Mouse (Mus musculus) forebrain, embryonic 13.5 days (tissue): ENCODE results near the gene Ninj1. TPM values are rescaled to one million over a fixed set of nuclear protein-coding genes. Genes with fewer than 3 reads are reported as not detected.

Source experiments
- ATAC-seq: fragments of 200-750 bp; cut with Nextera tagmentation; 2 replicates; pipeline ENCODE4 v1.8.0; 2017
- H3K27ac ChIP-seq: fragments of 300-500 bp; sonication (generic); 2 replicates; pipeline ENCODE4 v1.5.1; 2015; ENCODE audit warnings: inconsistent platforms, mild to moderate bottlenecking, moderate library complexity
- H3K27me3 ChIP-seq: fragments of 300-500 bp; sonication (generic); 2 replicates; pipeline ENCODE4 v1.6.1; 2015; ENCODE audit warnings: mild to moderate bottlenecking, inconsistent platforms
- H3K36me3 ChIP-seq: fragments of 300-500 bp; sonication (generic); 2 replicates; pipeline ENCODE4 v1.6.1; 2015; ENCODE audit warnings: mild to moderate bottlenecking, inconsistent platforms; ENCODE audit not compliant: poor library complexity, severe bottlenecking
- H3K4me1 ChIP-seq: fragments of 300-500 bp; sonication (generic); 2 replicates; pipeline ENCODE4 v1.6.1; 2015; ENCODE audit warnings: inconsistent platforms
- H3K4me2 ChIP-seq: fragments of 300-500 bp; sonication (generic); 2 replicates; pipeline ENCODE4 v1.6.1; 2015; ENCODE audit warnings: inconsistent platforms, mild to moderate bottlenecking, moderate library complexity
- H3K4me3 ChIP-seq: fragments of 300-500 bp; sonication (generic); 2 replicates; pipeline ENCODE4 v1.5.1; 2015; ENCODE audit warnings: mild to moderate bottlenecking, inconsistent platforms
- H3K9ac ChIP-seq: fragments of 300-500 bp; sonication (generic); 2 replicates; pipeline ENCODE4 v1.6.1; 2015; ENCODE audit warnings: mild to moderate bottlenecking, inconsistent platforms
- H3K9me3 ChIP-seq: fragments of 300-500 bp; sonication (generic); replicated peaks from 2 replicates; pipeline ENCODE4 v1.6.1; 2016; ENCODE audit warnings: inconsistent platforms
- WGBS: fragments of 180-500 bp; shearing (Covaris S2); methylation state at CpG from one replicate; pipeline ENCODE4 v1.1.7; 2015; 5-methylcytosine and 5-hydroxymethylcytosine counted together
- polyA plus RNA-seq: library from polyadenylated mRNA; unstranded; fragments of >200 nt; fragmentation: Nextera tagmentation; extraction: Ambion mirVana; gene quantifications from 2 replicates; pipeline ENCODE4 v1.2.1, GENCODE M21; 2015

Ninj1 gene
- polyA plus RNA-seq: 15.5 and 16.7 TPM in 2 replicates

DNA sequence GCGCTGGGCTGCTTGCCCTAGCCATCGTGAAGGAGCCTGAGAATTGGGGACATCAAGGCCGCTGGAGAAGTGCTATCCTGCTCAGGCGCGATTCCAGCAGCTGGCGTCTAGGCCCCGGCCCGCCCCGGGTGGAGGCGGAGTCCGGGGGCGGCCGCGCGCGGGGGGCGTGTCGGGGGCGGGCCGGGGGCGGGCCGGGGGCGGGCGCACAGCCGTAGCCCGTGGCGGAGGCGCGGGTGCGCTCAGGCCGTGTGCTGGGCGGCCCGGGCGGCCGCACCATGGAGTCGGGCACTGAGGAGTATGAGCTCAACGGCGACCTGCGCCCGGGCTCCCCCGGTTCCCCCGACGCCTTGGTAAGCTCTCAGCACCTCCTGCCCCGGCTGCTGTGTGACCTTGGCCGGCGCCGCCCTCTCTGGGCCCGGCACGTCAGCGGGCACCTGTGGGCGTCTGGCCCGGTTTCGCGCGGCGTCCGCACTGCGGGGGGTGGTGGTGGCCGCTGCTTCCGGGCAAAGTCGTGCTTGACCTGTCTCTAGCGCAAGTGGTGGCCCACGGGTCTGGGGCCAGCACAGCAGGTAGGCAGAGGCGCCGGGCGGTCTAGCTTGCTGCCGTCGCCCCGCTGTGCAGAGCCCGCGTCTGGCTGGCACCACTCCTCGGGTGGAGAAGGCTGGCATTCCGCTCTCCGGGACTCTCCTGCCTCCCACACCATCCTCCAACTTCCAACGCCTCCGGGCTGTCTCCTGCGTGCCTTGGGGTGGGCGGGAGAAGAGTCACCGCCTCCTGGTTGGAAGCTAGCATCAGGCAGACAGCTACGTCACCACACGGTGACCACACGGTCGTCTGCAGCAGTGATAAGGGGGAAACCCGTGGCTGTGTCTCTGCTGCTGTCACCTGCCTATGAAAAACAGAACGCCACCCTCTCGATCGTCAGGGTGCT is at the start of gene Ninj1:
Gene Ninj1, plus strand, starts transcription at position 198 of the 931 bp plus-strand sequence.
- WGBS: under 1% methylated on average over 61 of the region's 87 CpGs
- peaks cover 37% of the 10 kb centered on the region for H3K4me1 ChIP-seq
- no peaks in the 10 kb centered on the region for H3K36me3 ChIP-seq
- ATAC-seq: peak; percentile 94
- H3K9ac ChIP-seq: peak within 1 kb of the TSS; percentile 74
- peak within 1 kb of the TSS; percentile 99 for H3K4me2 ChIP-seq
- H3K4me3 ChIP-seq: peak within 1 kb of the TSS; percentile 67
- no peaks in the 10 kb centered on the region for H3K9me3 ChIP-seq
- H3K27me3 ChIP-seq: peaks cover 8% of the 10 kb centered on the region; the same call in 1 of the 2 replicates
- no peak within 1 kb of the TSS for H3K27ac ChIP-seq

DNA sequence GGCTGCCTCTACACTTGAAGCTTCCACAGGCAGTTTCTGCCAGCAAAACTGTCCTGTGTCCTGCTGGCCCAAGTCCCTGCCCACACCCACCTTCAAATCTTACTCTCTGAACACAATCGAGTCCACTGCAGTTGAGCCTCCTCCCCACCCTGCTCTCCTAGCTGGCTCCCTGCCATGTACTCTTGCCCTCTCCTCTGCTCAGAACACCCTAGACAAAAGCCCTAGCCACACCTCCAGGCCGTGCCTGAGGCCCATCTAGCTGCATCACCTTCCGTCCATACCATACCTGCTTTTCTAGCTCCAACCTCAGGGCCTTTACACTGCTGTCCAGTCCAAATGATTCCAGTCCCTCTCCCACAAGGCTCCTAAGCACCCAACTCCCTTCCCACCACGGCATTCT is 46.7 kb upstream of the Ninj1 start:
- H3K4me2 ChIP-seq: no peak overlapping the region
- no peak overlapping the region for H3K9ac ChIP-seq
- no peaks in the 10 kb centered on the region for H3K9me3 ChIP-seq
- 53% methylated on average over 4 of the region's 4 CpGs for WGBS
- H3K4me1 ChIP-seq: peaks cover 38% of the 10 kb centered on the region
- peaks cover 37% of the 10 kb centered on the region for H3K36me3 ChIP-seq
- no peak overlapping the region for H3K27ac ChIP-seq
- no peak for ATAC-seq
- H3K27me3 ChIP-seq: no peaks in the 10 kb centered on the region
- H3K4me3 ChIP-seq: no peak overlapping the region

DNA sequence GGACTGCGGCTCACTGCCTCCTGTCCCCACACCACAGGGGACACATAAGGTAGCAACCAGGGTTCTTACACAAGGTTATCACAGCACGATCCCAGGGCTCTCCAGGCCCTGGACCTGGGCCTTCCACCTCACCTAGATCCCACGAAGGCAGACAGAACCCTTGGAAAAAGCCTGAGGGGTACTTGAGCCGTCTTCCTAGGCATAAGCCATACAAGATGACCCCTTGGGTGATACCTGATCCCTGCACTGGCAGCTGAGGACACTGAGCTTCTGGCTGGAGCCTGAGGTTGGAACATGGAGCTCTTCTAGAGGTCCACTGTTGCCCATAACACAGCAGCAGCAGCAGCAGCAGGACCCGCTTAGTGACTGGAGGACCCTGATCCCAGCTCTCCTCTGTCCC is 44.9 kb upstream of the Ninj1 start:
- no peak for ATAC-seq
- Histone ChIP-seq H3K36me3 (peaks cover 26% of the 10 kb centered on the region), H3K9me3 (no peaks in the 10 kb centered on the region), H3K4me1 (peaks cover 48% of the 10 kb centered on the region), H3K4me3 (no peak overlapping the region), H3K27me3 (0 out of 2 replicates have a peak, but pooled peaks cover 3% of the 10 kb centered on the region), H3K9ac (no peak overlapping the region), H3K4me2 (no peak overlapping the region), H3K27ac (no peak overlapping the region)
- 89% methylated on average over 5 of the region's 5 CpGs for WGBS

DNA sequence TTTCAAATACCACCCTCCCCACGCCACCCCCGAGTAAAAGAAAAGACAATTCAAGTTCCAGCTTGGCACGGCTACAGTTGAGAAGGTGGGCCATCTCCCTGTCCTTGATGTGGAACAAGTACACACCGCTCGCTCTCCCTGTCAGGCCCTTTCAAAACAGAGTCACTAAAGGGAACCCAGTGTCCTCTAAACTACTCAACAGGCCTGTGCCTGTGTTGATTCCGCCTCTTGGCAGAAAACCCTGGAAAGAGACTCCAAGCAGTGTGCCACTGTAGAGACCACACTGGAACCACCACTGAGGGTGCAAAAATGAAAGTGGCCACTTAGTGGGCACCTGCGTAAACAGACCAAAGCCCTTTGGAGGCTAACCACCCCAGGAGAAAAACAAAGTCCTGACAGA is 44.0 kb upstream of the Ninj1 start:
- WGBS: 91% methylated on average over 7 of the region's 7 CpGs
- Histone ChIP-seq H3K36me3 (peaks cover 26% of the 10 kb centered on the region), H3K27me3 (0 out of 2 replicates have a peak, but pooled peaks cover 3% of the 10 kb centered on the region), H3K9me3 (no peaks in the 10 kb centered on the region), H3K4me2 (no peak overlapping the region), H3K4me3 (no peak overlapping the region), H3K27ac (no peak overlapping the region), H3K4me1 (peaks cover 52% of the 10 kb centered on the region), H3K9ac (no peak overlapping the region)
- no peak for ATAC-seq

DNA sequence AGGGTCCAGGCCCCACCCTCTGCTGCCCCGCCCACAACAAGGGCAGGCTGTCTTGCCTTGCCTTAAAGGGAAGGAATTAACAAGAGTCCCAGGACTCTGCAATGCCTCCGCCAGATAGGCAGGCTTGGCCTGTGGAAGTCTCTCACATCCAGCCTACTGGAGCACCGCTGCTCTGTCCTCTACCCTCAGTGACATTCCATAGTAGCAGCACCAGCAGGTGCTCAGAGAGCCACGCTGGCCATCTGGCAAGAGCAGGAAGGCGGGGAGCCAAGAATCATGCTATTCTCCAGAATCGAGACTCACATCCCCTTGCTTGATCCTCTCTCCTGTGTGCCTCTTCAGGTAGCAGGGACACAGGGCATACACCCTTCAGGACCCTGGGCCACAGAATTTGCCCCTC is 42.8 kb upstream of the Ninj1 start:
- Histone ChIP-seq H3K4me3 (peak overlapping the region; percentile 9), H3K27me3 (peaks cover 9% of the 10 kb centered on the region; the same call in 1 of the 2 replicates), H3K9ac (peak overlapping the region; percentile 8), H3K9me3 (no peaks in the 10 kb centered on the region), H3K4me2 (peak overlapping the region; percentile 94), H3K36me3 (peaks cover 17% of the 10 kb centered on the region; the same call in 1 of the 2 replicates), H3K4me1 (peaks cover 52% of the 10 kb centered on the region), H3K27ac (no peak overlapping the region)
- 33% methylated on average over 6 of the region's 6 CpGs for WGBS
- no peak for ATAC-seq

DNA sequence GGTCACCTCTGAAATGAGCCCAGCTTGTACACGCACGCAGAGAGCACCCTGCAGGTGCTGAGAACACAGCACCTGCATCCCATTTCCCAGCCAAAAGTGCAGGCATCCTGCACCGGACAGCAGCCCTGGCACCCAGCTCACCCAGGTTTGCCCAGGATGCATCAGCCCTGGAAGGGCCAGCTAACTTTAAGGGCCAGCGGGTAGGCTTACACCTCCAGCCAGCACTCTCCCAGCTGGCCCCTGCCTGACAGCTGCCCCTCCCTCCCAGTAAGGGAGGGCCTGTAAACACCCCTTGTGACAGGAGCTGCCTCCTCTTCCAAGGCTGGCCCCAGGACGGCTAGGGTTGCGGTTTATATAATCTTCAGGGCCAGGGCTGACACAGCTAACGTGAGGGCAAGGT is 41.9 kb upstream of the Ninj1 start:
- Histone ChIP-seq H3K4me3 (peak overlapping the region; percentile 93), H3K9me3 (no peaks in the 10 kb centered on the region), H3K9ac (peak overlapping the region; percentile 87), H3K27ac (no peak overlapping the region), H3K4me1 (peaks cover 51% of the 10 kb centered on the region), H3K27me3 (peaks cover 13% of the 10 kb centered on the region; the same call in 1 of the 2 replicates), H3K36me3 (peaks cover 12% of the 10 kb centered on the region; the same call in 1 of the 2 replicates), H3K4me2 (peak overlapping the region; percentile 94)
- WGBS: 52% methylated on average over 7 of the region's 7 CpGs
- no peak for ATAC-seq

DNA sequence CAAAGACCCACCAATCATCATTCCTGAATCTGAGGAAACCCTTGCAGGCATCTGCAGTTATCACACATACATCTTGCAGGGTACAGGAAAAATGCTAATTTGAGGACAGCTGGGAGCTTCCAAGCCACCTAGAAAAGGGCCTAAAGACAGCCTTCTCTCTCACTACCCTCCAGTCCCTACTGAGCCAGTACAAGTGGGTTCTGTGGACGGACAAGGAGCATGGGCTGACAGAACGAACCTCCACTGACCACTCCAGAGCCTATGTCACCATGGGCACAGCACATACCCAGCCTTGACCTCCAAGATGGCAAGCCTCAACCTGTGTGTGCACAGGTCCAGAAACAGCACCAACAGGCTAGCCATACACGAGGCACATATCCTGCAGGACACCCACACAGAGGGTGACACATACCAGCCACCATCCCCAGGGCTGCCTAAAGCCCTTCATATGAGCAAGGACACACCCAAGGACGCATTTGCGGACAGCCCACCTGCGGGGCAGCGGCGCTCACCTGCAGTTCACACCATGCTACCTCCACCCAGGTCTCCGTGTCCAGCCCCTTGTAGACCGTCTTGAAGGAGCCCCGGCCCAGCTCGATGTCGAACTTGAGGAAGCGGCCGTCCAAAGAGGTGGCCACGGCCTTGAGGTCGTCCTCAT is 41.1 kb upstream of the Ninj1 start:
- WGBS: 18% methylated on average over 17 of the region's 17 CpGs
- Histone ChIP-seq H3K27me3 (peaks cover 13% of the 10 kb centered on the region; the same call in 1 of the 2 replicates), H3K4me1 (peaks cover 43% of the 10 kb centered on the region), H3K4me2 (peak overlapping the region; percentile 94), H3K9me3 (no peaks in the 10 kb centered on the region), H3K4me3 (peak overlapping the region; percentile 93), H3K27ac (0 out of 2 replicates have a peak overlapping the region, but pooled peaks have one; percentile 90), H3K9ac (peak overlapping the region; percentile 87), H3K36me3 (peaks cover 11% of the 10 kb centered on the region; the same call in 1 of the 2 replicates)
- ATAC-seq: no peak

DNA sequence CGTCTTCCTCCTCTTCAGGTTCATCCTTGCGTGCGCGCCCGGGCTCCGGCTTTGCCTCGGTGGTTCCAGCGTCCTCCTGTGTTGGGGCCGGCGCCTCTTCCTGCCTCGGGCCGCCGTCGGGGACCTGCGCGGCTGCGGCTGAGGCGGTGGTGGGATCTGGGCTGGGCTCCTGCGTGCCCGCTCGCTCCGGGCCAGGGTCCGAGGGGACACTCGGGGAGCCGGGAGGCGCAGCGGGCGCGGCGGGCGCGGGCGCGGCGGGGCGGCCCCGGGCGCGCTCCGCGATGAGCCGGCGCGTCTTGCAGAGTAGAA is 40.6 kb upstream of the Ninj1 start:
- ATAC-seq: no peak; the same call in 1 of the 2 replicates
- Histone ChIP-seq H3K9me3 (no peaks in the 10 kb centered on the region), H3K4me2 (peak overlapping the region; percentile 94), H3K9ac (peak overlapping the region; percentile 87), H3K4me3 (peak overlapping the region; percentile 93), H3K36me3 (peaks cover 8% of the 10 kb centered on the region; the same call in 1 of the 2 replicates), H3K27ac (peak overlapping the region; percentile 90), H3K27me3 (peaks cover 13% of the 10 kb centered on the region; the same call in 1 of the 2 replicates), H3K4me1 (peaks cover 43% of the 10 kb centered on the region)
- WGBS: under 1% methylated on average over 25 of the region's 44 CpGs

DNA sequence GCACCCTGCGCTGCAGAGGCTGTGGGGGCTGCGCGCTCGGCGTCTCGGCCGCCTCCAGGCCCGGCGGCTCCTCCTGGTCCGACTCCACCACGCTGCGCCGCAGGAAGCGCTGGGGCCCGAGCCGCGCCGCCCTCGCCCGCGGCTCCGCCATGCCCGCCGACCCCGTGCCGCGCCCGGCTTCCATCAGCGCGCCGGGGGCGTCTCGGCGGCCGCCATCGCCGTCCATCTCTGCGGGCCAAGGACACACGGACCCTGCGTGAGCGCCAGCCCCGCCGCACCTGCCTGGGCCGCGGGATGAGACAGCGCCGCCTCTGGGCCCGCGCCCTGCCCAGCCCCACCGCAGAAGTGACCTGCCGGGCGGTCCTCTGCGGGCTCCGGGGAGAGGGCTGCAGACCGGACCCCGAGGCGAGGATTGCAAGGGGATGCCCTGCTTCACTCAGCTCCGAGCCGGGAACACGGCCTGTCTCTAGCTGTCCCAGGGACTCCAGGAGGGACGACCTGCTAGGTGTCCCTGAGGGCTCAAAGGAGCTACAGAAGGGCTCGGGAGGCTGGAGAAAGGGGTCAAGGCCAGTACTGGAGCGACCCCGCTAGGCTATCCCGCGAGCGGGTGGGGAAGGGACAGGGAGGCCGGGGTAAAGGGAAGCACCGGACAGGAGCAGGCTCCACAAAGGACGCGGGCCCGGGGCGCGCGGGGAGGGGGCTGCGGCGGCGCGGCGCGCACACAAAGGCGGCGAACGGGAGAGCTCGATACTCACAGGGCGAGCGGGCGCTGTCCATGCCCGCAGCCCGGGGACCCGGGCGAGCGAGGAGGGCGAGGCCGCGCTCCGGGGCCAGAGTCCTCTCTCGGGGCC is 40.1 kb upstream of the Ninj1 start:
- peaks cover 43% of the 10 kb centered on the region for H3K4me1 ChIP-seq
- peak overlapping the region; percentile 87 for H3K9ac ChIP-seq
- H3K36me3 ChIP-seq: 0 out of 2 replicates have a peak, but pooled peaks cover 7% of the 10 kb centered on the region
- WGBS: under 1% methylated on average over 88 of the region's 98 CpGs
- peaks cover 13% of the 10 kb centered on the region; the same call in 1 of the 2 replicates for H3K27me3 ChIP-seq
- peak overlapping the region; percentile 93 for H3K4me3 ChIP-seq
- peak overlapping the region; percentile 90 for H3K27ac ChIP-seq
- peak overlapping the region; percentile 94 for H3K4me2 ChIP-seq
- ATAC-seq: peak; percentile 83
- no peaks in the 10 kb centered on the region for H3K9me3 ChIP-seq

DNA sequence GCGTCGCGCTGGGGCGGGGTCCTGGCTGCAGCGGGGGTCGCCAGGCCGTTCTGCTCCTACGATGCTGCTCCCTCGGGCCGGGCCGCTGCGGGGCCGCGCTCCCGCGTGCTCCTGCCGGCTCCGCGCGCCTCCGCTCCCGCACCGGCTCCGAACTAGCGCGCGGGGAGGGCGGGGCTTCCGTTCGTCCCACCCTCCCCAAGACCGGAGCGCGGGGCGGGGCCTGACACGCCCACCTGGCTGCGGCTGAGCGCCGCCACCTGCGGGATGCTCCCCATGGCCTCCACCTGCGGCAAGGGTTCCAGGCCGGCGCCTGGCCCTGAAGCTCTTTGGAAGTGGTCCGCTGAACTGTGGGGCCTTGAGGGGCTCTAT is 39.4 kb upstream of the Ninj1 start, which contains the start of gene Wnk2:
Gene Wnk2, minus strand, starts transcription at position 157 of the 369 bp plus-strand sequence.
- Histone ChIP-seq H3K27me3 (peaks cover 13% of the 10 kb centered on the region; the same call in 1 of the 2 replicates), H3K4me2 (peak within 1 kb of the TSS; percentile 94), H3K9me3 (no peaks in the 10 kb centered on the region), H3K36me3 (0 out of 2 replicates have a peak, but pooled peaks cover under 1% of the 10 kb centered on the region), H3K4me3 (peak within 1 kb of the TSS; percentile 93), H3K9ac (peak within 1 kb of the TSS; percentile 87), H3K4me1 (peaks cover 38% of the 10 kb centered on the region), H3K27ac (peak within 1 kb of the TSS; percentile 90)
- WGBS: 0% methylated on average over 41 of the region's 43 CpGs
- peak; percentile 86 for ATAC-seq

DNA sequence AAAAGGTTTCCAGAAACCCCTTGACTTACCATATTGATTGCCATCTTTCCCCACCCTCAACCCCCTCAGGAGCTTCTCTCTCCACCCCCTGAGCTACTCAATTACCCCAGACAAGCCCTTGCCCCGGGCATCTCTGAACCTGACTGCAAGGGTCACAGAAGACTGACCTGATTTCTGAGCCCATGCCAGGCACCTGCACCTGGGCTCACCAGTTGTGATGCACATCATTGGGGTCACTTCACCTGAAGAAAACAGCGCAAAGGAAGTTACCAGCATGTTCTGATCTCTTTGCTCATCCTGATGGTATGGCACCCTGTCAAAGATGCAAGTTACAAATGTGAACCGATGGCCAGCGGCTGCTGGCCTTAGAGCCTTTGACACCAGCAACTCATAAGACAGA is 38.6 kb upstream of the Ninj1 start:
- 84% methylated on average over 4 of the region's 4 CpGs for WGBS
- H3K27me3 ChIP-seq: peaks cover 13% of the 10 kb centered on the region; the same call in 1 of the 2 replicates
- ATAC-seq: no peak

More for the DNA sequence above, 38.6 kb upstream of the Ninj1 start:
- Histone ChIP-seq H3K27ac (no peak overlapping the region), H3K4me2 (no peak overlapping the region), H3K4me3 (no peak overlapping the region), H3K9ac (no peak overlapping the region), H3K4me1 (peaks cover 32% of the 10 kb centered on the region), H3K36me3 (no peaks in the 10 kb centered on the region), H3K9me3 (no peaks in the 10 kb centered on the region)
